Mouse (Mus musculus) heart, adult 2 months (tissue): ENCODE results near the gene Serpinb13.
A peak's percentile ranks its signal among the peaks of the same experiment; 100 is the strongest.

Experiments
- CTCF ChIP-seq: fragments of 200-600 bp; IDR thresholded peaks from 2 replicates; pipeline ENCODE4 v1.8.1; 2022; ENCODE audit warnings: antibody characterized with exemption, mild to moderate bottlenecking, moderate library complexity
- POLR2A ChIP-seq: fragments of 200-500 bp; IDR thresholded peaks from 2 replicates; pipeline ENCODE4 v1.6.1; 2011; ENCODE audit warnings: mild to moderate bottlenecking, low read depth, low read length, control low read depth; ENCODE audit not compliant: insufficient read depth

- TF ChIP-seq CTCF: peak; percentile 34
- TF ChIP-seq POLR2A: no peak
Measured at GRCm38 (mm10) chr1:106961023-106961422, 19.8 kb upstream of the Serpinb13 start.
